ENCODE assay signal across 20 mouse cellular contexts in genomic region chr2:13268681-13269293, GRCm38 (mm10). TPM values are rescaled to one million over a fixed set of nuclear protein-coding genes. Genes with fewer than 3 reads are reported as not detected.
A peak's percentile ranks its signal among the peaks of the same experiment; 100 is the strongest.
DNase-seq lines count a peak whose midpoint lies in the region; ATAC-seq and TF ChIP-seq lines count a peak whose summit lies in the region.
"Had no signal": no experiment of that assay in that cellular context is flagged by ENCODE, and none has a peak within 500 bp of the region (broad histone marks: within the 10 kb centered on the region; RNA-seq: fewer than 3 reads in every experiment).

No protein-coding gene starts in this region.

- no peak for TF ChIP-seq CTCF in heart, adult 2 months (IDR thresholded peaks at IDR 0.05)
- TF ChIP-seq CTCF in liver, embryonic 14.5 days (IDR thresholded peaks at IDR 0.05; ENCODE audit: low read depth) = no peak
- TF ChIP-seq CTCF in midbrain, postnatal 0 days (IDR thresholded peaks at IDR 0.05) = no peak

- H3K4me1 ChIP-seq in heart, adult 2 months (ENCODE audit: control insufficient read depth, insufficient read depth, low read length) = peaks cover 12% of the 10 kb centered on the region
- H3K4me1 ChIP-seq in megakaryocyte, embryonic 14.5 days = peaks cover 80% of the 10 kb centered on the region
- peaks cover 10 to 29% of the 10 kb centered on the region in 2 experiments; a peak in 3 of 4 replicates for H3K4me1 ChIP-seq in liver, embryonic 14.5 days (replicated peaks; ENCODE audit: control insufficient read depth in 2 of 2, insufficient read depth in 2 of 2, low read length in 1 of 2)
- peaks cover 5% of the 10 kb centered on the region; the same call in 1 of the 2 replicates for H3K4me1 ChIP-seq in midbrain, postnatal 0 days (ENCODE audit: insufficient read depth, low read length)

- TF ChIP-seq POLR2A in heart, adult 2 months (IDR thresholded peaks at IDR 0.05; ENCODE audit: insufficient read depth, low read depth, low read length) = no peak

- H3K4me3 ChIP-seq in heart, adult 2 months = no peak overlapping the region
- H3K4me3 ChIP-seq in megakaryocyte, embryonic 14.5 days (replicated peaks) = peak overlapping the region; percentile 96
- no peak overlapping the region for H3K4me3 ChIP-seq in liver, embryonic 14.5 days (ENCODE audit: insufficient read depth in 1 of 2, low read depth in 2 of 2, low read length in 2 of 2)
- H3K4me3 ChIP-seq in midbrain, postnatal 0 days (ENCODE audit: low read depth, low read length) = no peak overlapping the region
- H3K4me3 ChIP-seq: embryonic facial prominence, embryonic 13.5 days; forebrain, embryonic 12.5 days; heart, embryonic 15.5 days; hindbrain, embryonic 10.5 days had no signal

- peaks cover 15% of the 10 kb centered on the region for H3K36me3 ChIP-seq in heart, adult 2 months (ENCODE audit: control insufficient read depth, insufficient read depth, low read length)
- H3K36me3 ChIP-seq in megakaryocyte, embryonic 14.5 days (replicated peaks; ENCODE audit: low read length) = peaks cover 61% of the 10 kb centered on the region
- H3K36me3 ChIP-seq in liver, embryonic 14.5 days (replicated peaks; ENCODE audit: control insufficient read depth, insufficient read depth, low read depth) = no peaks in the 10 kb centered on the region
- no peaks in the 10 kb centered on the region for H3K36me3 ChIP-seq in midbrain, postnatal 0 days (ENCODE audit: insufficient read depth, low read length)
- H3K36me3 ChIP-seq: embryonic facial prominence, embryonic 13.5 days; forebrain, embryonic 12.5 days; hindbrain, embryonic 10.5 days had no signal

- H3K27me3 ChIP-seq in heart, adult 2 months (ENCODE audit: control insufficient read depth, insufficient read depth, low read length) = no peaks in the 10 kb centered on the region
- H3K27me3 ChIP-seq in megakaryocyte, embryonic 14.5 days (replicated peaks) = no peaks in the 10 kb centered on the region
- no peaks in the 10 kb centered on the region for H3K27me3 ChIP-seq in liver, embryonic 14.5 days (ENCODE audit: control insufficient read depth, insufficient read depth, low read length)
- H3K27me3 ChIP-seq in midbrain, postnatal 0 days (ENCODE audit: insufficient read depth, low read length) = no peaks in the 10 kb centered on the region
- H3K27me3 ChIP-seq: embryonic facial prominence, embryonic 13.5 days; forebrain, embryonic 12.5 days; heart, embryonic 15.5 days had no signal

- H3K27ac ChIP-seq in heart, adult 2 months = no peak overlapping the region
- no peak overlapping the region for H3K27ac ChIP-seq in liver, embryonic 14.5 days
- no peak overlapping the region for H3K27ac ChIP-seq in midbrain, postnatal 0 days (ENCODE audit: low read depth, low read length)
- H3K27ac ChIP-seq: embryonic facial prominence, embryonic 13.5 days; forebrain, embryonic 12.5 days; heart, embryonic 15.5 days; hindbrain, embryonic 10.5 days; hindbrain, embryonic 14.5 days had no signal

- no peak for ATAC-seq in megakaryocyte, adult 5-6 weeks (ENCODE audit: poor library complexity, severe bottlenecking)
- ATAC-seq in liver, embryonic 14.5 days (ENCODE audit: insufficient read depth) = no peak
- no peak for ATAC-seq in midbrain, postnatal 0 days (ENCODE audit: low FRiP score)
- ATAC-seq: forebrain, embryonic 16.5 days had no signal

- H3K4me2 ChIP-seq in liver, embryonic 14.5 days (ENCODE audit: low read depth) = peak overlapping the region; percentile 2; the same call in 1 of the 2 replicates
- H3K4me2 ChIP-seq in midbrain, postnatal 0 days (ENCODE audit: low read depth, low read length, poor library complexity, severe bottlenecking) = no peak overlapping the region
- H3K4me2 ChIP-seq: embryonic facial prominence, embryonic 13.5 days; forebrain, embryonic 12.5 days; heart, embryonic 15.5 days; hindbrain, embryonic 14.5 days had no signal

- no peak overlapping the region for H3K9ac ChIP-seq in heart, adult 2 months (ENCODE audit: low read depth, low read length)
- H3K9ac ChIP-seq in liver, embryonic 14.5 days (replicated peaks) = no peak overlapping the region
- H3K9ac ChIP-seq in midbrain, postnatal 0 days (replicated peaks; ENCODE audit: low read length, poor library complexity, severe bottlenecking) = no peak overlapping the region
- H3K9ac ChIP-seq: embryonic facial prominence, embryonic 13.5 days; forebrain, embryonic 12.5 days; heart, embryonic 15.5 days; hindbrain, embryonic 14.5 days had no signal

- TF ChIP-seq EP300 in heart, adult 2 months (IDR thresholded peaks at IDR 0.05; ENCODE audit: insufficient read depth, low read depth, low read length) = no peak
- no peak for TF ChIP-seq EP300 in liver, embryonic 14.5 days (IDR thresholded peaks at IDR 0.05; ENCODE audit: low read depth)

- intact Hi-C loops in heart, adult 2 months (cut with DNase I) = loop anchor here (10.0 kb wide), 1 partner anchor 814 kb away; no protein-coding TSS in a partner anchor
- intact Hi-C loops in left cerebral cortex, postnatal 4 days (cut with DNase I) = loop anchor here (10.0 kb wide), 1 partner anchor 834 kb away; no protein-coding TSS in a partner anchor

- H3K79me2 ChIP-seq in heart, adult 2 months (replicated peaks; ENCODE audit: control insufficient read depth, insufficient read depth, low read length) = peaks cover 4% of the 10 kb centered on the region

- no peaks in the 10 kb centered on the region for H3K9me3 ChIP-seq in megakaryocyte, embryonic 14.5 days
- no peaks in the 10 kb centered on the region for H3K9me3 ChIP-seq in liver, embryonic 14.5 days (ENCODE audit: control insufficient read depth, low read length)
- no peaks in the 10 kb centered on the region for H3K9me3 ChIP-seq in midbrain, postnatal 0 days (ENCODE audit: low read length)
- H3K9me3 ChIP-seq: embryonic facial prominence, embryonic 13.5 days; forebrain, embryonic 12.5 days; heart, embryonic 15.5 days; hindbrain, embryonic 10.5 days had no signal

- DNase-seq in heart, adult 11 months = peak; percentile 86
- no peak for DNase-seq in heart, adult 2 months
- no peak for DNase-seq in liver, embryonic 14.5 days (ENCODE audit: low read depth in 3 of 3, low spot score in 3 of 3)
- no peak for DNase-seq in left cerebral cortex, postnatal 4 days
- DNase-seq in cerebellum, postnatal 36 days = no peak
- no peak for DNase-seq in midbrain, postnatal 0 days (ENCODE audit: low spot score)
- DNase-seq: adrenal gland, adult 2 months; adrenal gland, postnatal 25 days; cerebellum, adult 18-20 months; cerebellum, adult 9-11 months; gastrocnemius, postnatal 10 days; heart, postnatal 14 days had no signal

- WGBS in heart, adult 2 months = 78% methylated on average over 4 of the region's 4 CpGs
- 37% methylated on average over 4 of the region's 4 CpGs for WGBS in liver, embryonic 14.5 days (ENCODE audit: insufficient replicate concordance)
- 96% methylated on average over 4 of the region's 4 CpGs for WGBS in midbrain, postnatal 0 days

RNA-seq across cellular contexts. Expression of gene Rsu1, which starts 2.4 kb away (rescaled TPM):
- 10 to 100 TPM; 39.9 to 47.1 TPM for total RNA-seq in heart, adult 2 months (2021)
- 51.7 and 91.3 TPM in 2 replicates for polyA plus RNA-seq in heart, adult 2 months (2012; rRNA removed)
- 50.5 and 131 TPM in 2 replicates for polyA plus RNA-seq in megakaryocyte, embryonic 14.5 days (2012; ENCODE audit: insufficient read depth, low replicate concordance)
- 121 and 131 TPM in 2 replicates for total RNA-seq in megakaryocyte, adult 5-6 weeks (2015)
- 182 and 188 TPM in 2 replicates for total RNA-seq in megakaryocyte, adult 5-6 weeks (2017)
- polyA plus RNA-seq in liver, embryonic 14.5 days (2012; rRNA removed) = 42.6 and 47.8 TPM in 2 replicates
- 58.5 and 65.2 TPM in 2 replicates for polyA plus RNA-seq in liver, embryonic 14.5 days (2014; fragmentation: Nextera tagmentation; extraction: Ambion mirVana)
- 10 to 100 TPM; 50.6 to 51.9 TPM for total RNA-seq in left cerebral cortex, postnatal 4 days (2021)
- 57.9 and 114 TPM in 2 replicates for total RNA-seq in midbrain, postnatal 0 days (2014; rRNA removed)
- polyA plus RNA-seq in midbrain, postnatal 0 days (2015; fragmentation: Nextera tagmentation; extraction: Ambion mirVana) = 80.9 and 85.8 TPM in 2 replicates
